Mouse (Mus musculus): ENCODE results near the gene Safb. TPM values are rescaled to one million over a fixed set of nuclear protein-coding genes. Genes with fewer than 3 reads are reported as not detected.

The Safb gene
- polyA plus RNA-seq, 1 experiment = 105 TPM

DNA sequence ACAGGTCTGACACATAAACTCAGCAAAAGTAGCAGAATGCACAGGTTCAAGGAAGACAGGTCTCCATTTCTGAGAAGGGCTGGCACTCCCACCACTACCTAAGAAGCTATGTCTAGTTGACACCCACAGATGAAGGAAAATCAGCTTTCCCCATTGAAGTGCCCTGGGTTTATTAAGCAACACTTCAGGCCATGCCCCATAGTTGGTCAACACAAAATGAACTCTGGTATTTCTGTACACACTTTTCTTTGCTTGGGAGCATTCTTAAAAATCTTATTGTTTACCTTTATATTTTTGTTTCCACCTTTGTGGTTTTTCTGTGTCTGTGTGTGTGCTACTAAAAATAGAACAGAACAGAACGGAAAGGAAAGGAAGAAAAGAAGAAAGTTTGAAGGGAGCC, 24.5 kb upstream of the Safb start:
- H3K27ac ChIP-seq (ENCODE audit: insufficient read depth, low read length) = no peak overlapping the region
- H3K27me3 ChIP-seq (ENCODE audit: control insufficient read depth, insufficient read depth, low read length) = no peaks in the 10 kb centered on the region
- no peak overlapping the region for H3K4me3 ChIP-seq (ENCODE audit: extremely low read depth, insufficient read depth, insufficient read length)
- WGBS = 23% methylated on average over 1 of the region's 1 CpGs
- peaks cover 33% of the 10 kb centered on the region for H3K36me3 ChIP-seq (ENCODE audit: control insufficient read depth, insufficient read depth, low read length)
- TF ChIP-seq POLR2A (IDR thresholded peaks at IDR 0.05; ENCODE audit: low read depth, low read length) (no peak), CTCF (IDR thresholded peaks at IDR 0.05; ENCODE audit: extremely low read depth, insufficient read depth, insufficient read length, insufficient replicate concordance) (no peak)
- H3K4me1 ChIP-seq (ENCODE audit: control insufficient read depth, insufficient read depth, insufficient read length) = no peaks in the 10 kb centered on the region
- DNase-seq (ENCODE audit: low read depth in 1 of 2, low spot score in 2 of 2) = no peak

DNA sequence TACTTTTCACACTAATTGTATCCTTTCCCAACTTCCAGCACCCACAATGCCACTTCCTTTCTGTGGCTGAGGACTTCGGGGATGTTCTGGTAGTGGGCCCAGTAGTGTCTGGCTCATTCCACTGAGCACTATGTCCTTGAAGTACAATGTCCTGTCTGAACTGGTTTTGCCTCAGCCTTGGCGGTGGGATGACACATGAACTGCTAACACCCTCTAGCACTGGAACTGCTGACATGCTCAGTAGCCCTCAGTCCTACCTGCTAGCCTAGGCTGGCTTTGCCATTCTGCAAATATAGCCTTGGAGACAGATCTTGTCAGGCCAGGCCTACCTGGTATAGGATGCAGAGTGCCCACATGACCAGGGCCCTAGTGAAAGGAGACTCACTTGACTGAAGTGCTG, 22.8 kb upstream of the Safb start:
- TF ChIP-seq CTCF (IDR thresholded peaks at IDR 0.05; ENCODE audit: extremely low read depth, insufficient read depth, insufficient read length, insufficient replicate concordance) = no peak
- no peak for TF ChIP-seq POLR2A (IDR thresholded peaks at IDR 0.05; ENCODE audit: low read depth, low read length)
- H3K36me3 ChIP-seq (ENCODE audit: control insufficient read depth, insufficient read depth, low read length) = peaks cover 50% of the 10 kb centered on the region
- 79% methylated on average over 2 of the region's 2 CpGs for whole genome bisulfite sequencing
- DNase-seq (ENCODE audit: low read depth in 1 of 2, low spot score in 2 of 2) = no peak
- H3K4me1 ChIP-seq (ENCODE audit: control insufficient read depth, insufficient read depth, insufficient read length) = no peaks in the 10 kb centered on the region
- no peak overlapping the region for H3K4me3 ChIP-seq (ENCODE audit: extremely low read depth, insufficient read depth, insufficient read length)
- no peak overlapping the region for H3K27ac ChIP-seq (ENCODE audit: insufficient read depth, low read length)
- H3K27me3 ChIP-seq (ENCODE audit: control insufficient read depth, insufficient read depth, low read length) = no peaks in the 10 kb centered on the region

DNA sequence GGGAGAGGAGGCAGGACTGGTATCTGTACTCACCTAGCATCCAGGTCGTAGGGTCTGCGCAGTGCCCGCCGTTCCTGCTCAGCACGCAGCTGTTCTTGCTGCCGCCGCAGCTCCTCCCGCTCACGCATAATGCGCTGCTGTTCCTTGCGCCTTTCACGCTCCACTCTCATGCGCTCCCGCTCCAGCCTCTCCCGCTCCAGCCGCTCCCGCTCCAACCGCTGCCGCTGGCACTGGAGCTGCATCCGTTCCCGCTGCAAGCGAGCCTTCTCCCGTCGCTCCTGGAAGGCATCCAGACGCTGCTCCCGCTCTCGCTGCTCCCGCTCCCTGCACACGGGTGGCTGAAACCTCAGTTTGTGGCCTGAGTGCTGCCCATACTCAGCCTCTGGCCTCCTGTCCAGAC, 18.3 kb upstream of the Safb start:
- Histone ChIP-seq H3K36me3 (ENCODE audit: control insufficient read depth, insufficient read depth, low read length) (peaks cover 85% of the 10 kb centered on the region), H3K4me1 (ENCODE audit: control insufficient read depth, insufficient read depth, insufficient read length) (no peaks in the 10 kb centered on the region), H3K27ac (ENCODE audit: insufficient read depth, low read length) (no peak overlapping the region), H3K4me3 (ENCODE audit: extremely low read depth, insufficient read depth, insufficient read length) (no peak overlapping the region), H3K27me3 (ENCODE audit: control insufficient read depth, insufficient read depth, low read length) (no peaks in the 10 kb centered on the region)
- no peak for DNase-seq (ENCODE audit: low read depth in 1 of 2, low spot score in 2 of 2)
- 98% methylated on average over 28 of the region's 29 CpGs for WGBS
- no peak for TF ChIP-seq CTCF (IDR thresholded peaks at IDR 0.05; ENCODE audit: extremely low read depth, insufficient read depth, insufficient read length, insufficient replicate concordance)
- TF ChIP-seq POLR2A (IDR thresholded peaks at IDR 0.05; ENCODE audit: low read depth, low read length) = no peak

DNA sequence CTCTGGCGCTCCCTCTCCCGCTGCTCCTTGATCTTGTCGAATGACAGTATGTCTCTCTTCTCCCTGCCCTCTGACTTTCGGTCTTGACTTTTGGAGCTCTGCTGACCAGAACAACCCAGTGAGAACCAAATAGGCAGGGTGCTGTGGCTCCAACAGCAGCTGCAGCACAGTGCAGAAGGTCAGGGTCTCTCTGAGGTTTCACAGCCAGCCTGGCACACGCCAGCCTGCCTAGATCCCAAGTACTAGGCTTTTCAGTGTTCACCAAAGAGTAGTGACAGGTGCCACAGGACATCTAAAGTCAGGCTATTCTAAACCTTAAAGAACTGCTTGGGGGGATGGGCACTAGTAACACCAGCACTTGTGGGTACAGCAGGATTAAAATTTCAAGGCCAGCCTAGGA, 17.7 kb upstream of the Safb start:
- H3K4me3 ChIP-seq (ENCODE audit: extremely low read depth, insufficient read depth, insufficient read length) = no peak overlapping the region
- 98% methylated on average over 5 of the region's 5 CpGs for WGBS
- H3K36me3 ChIP-seq (ENCODE audit: control insufficient read depth, insufficient read depth, low read length) = peaks cover 80% of the 10 kb centered on the region
- H3K27ac ChIP-seq (ENCODE audit: insufficient read depth, low read length) = no peak overlapping the region
- H3K27me3 ChIP-seq (ENCODE audit: control insufficient read depth, insufficient read depth, low read length) = no peaks in the 10 kb centered on the region
- TF ChIP-seq POLR2A (IDR thresholded peaks at IDR 0.05; ENCODE audit: low read depth, low read length) (no peak), CTCF (IDR thresholded peaks at IDR 0.05; ENCODE audit: extremely low read depth, insufficient read depth, insufficient read length, insufficient replicate concordance) (no peak)
- H3K4me1 ChIP-seq (ENCODE audit: control insufficient read depth, insufficient read depth, insufficient read length) = no peaks in the 10 kb centered on the region
- DNase-seq (ENCODE audit: low read depth in 1 of 2, low spot score in 2 of 2) = no peak

DNA sequence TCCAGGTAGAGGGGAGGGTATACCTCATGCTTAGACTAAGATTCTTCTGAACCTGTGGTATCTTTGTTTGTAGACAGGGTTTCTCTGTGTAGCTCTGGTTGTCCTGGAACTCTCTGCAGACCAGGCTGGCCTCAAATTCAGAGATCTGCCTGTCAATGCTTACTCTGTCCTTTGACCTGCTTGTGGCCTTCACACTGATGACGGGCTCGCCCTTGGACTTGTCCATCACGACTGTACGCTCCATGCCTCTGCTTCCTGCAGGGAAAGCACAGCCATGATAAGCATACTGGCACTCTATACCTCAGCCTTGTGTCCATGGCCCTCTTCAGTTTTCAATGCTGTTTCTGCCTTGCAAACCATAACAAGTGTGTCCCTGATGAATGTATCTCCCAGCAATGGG, 17.3 kb upstream of the Safb start:
- 97% methylated on average over 4 of the region's 4 CpGs for WGBS
- TF ChIP-seq POLR2A (IDR thresholded peaks at IDR 0.05; ENCODE audit: low read depth, low read length) (no peak), CTCF (IDR thresholded peaks at IDR 0.05; ENCODE audit: extremely low read depth, insufficient read depth, insufficient read length, insufficient replicate concordance) (no peak)
- DNase-seq (ENCODE audit: low read depth in 1 of 2, low spot score in 2 of 2) = no peak
- H3K4me3 ChIP-seq (ENCODE audit: extremely low read depth, insufficient read depth, insufficient read length) = no peak overlapping the region
- peaks cover 77% of the 10 kb centered on the region for H3K36me3 ChIP-seq (ENCODE audit: control insufficient read depth, insufficient read depth, low read length)
- no peaks in the 10 kb centered on the region for H3K27me3 ChIP-seq (ENCODE audit: control insufficient read depth, insufficient read depth, low read length)
- no peaks in the 10 kb centered on the region for H3K4me1 ChIP-seq (ENCODE audit: control insufficient read depth, insufficient read depth, insufficient read length)
- no peak overlapping the region for H3K27ac ChIP-seq (ENCODE audit: insufficient read depth, low read length)

DNA sequence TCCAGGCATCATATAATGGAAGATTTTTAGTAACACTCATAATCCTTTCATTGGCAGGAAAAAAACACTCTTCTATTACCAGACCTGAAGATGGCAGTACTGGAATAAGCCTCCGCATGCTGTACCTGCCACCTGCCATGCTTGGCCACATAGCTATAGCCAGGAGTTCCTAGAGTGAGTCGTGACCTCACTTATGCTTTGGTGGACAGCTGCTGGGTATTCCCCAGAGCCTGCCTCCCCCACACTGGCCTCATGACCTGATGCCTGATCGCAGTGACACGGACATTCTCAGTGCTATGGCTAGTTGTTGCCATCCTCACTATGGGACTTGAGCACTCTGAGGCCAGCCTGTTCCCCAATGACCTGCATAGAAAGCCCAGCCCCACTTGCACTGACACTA, 14.3 kb upstream of the Safb start:
- H3K27me3 ChIP-seq (ENCODE audit: control insufficient read depth, insufficient read depth, low read length) = no peaks in the 10 kb centered on the region
- H3K36me3 ChIP-seq (ENCODE audit: control insufficient read depth, insufficient read depth, low read length) = peaks cover 67% of the 10 kb centered on the region
- TF ChIP-seq CTCF (IDR thresholded peaks at IDR 0.05; ENCODE audit: extremely low read depth, insufficient read depth, insufficient read length, insufficient replicate concordance) = no peak
- WGBS = 94% methylated on average over 4 of the region's 4 CpGs
- DNase-seq (ENCODE audit: low read depth in 1 of 2, low spot score in 2 of 2) = no peak
- H3K4me3 ChIP-seq (ENCODE audit: extremely low read depth, insufficient read depth, insufficient read length) = no peak overlapping the region
- no peak overlapping the region for H3K27ac ChIP-seq (ENCODE audit: insufficient read depth, low read length)
- H3K4me1 ChIP-seq (ENCODE audit: control insufficient read depth, insufficient read depth, insufficient read length) = no peaks in the 10 kb centered on the region

DNA sequence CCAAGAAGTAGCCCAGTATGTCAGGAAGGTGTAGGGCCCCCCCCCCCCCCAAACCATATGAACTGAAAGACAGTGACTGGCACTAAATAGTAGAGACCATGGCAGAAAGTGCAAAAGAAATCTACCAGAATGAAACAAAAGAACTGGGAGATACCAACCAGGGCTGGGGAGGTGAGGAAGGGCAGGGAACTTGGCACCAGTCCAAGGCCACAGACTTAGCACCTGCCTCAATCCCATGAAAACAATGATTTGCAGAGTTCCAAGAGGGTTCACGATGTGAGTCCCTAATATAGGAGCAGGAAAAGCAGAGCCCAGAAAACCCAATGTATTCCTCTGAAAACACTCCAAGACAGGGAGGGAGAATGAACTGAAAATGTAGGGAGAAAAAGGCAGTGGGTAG, 12.5 kb upstream of the Safb start:
- 87% methylated on average over 1 of the region's 1 CpGs for WGBS
- no peak for DNase-seq (ENCODE audit: low read depth in 1 of 2, low spot score in 2 of 2)
- H3K27ac ChIP-seq (ENCODE audit: insufficient read depth, low read length) = no peak overlapping the region
- no peaks in the 10 kb centered on the region for H3K4me1 ChIP-seq (ENCODE audit: control insufficient read depth, insufficient read depth, insufficient read length)
- H3K27me3 ChIP-seq (ENCODE audit: control insufficient read depth, insufficient read depth, low read length) = no peaks in the 10 kb centered on the region
- H3K4me3 ChIP-seq (ENCODE audit: extremely low read depth, insufficient read depth, insufficient read length) = no peak overlapping the region
- peaks cover 61% of the 10 kb centered on the region for H3K36me3 ChIP-seq (ENCODE audit: control insufficient read depth, insufficient read depth, low read length)
- TF ChIP-seq POLR2A (IDR thresholded peaks at IDR 0.05; ENCODE audit: low read depth, low read length) = no peak
- TF ChIP-seq CTCF (IDR thresholded peaks at IDR 0.05; ENCODE audit: extremely low read depth, insufficient read depth, insufficient read length, insufficient replicate concordance) = no peak

Data from spleen, adult 2 months (tissue).